Mouse (Mus musculus): ENCODE data around the gene Jade2.

Gene Jade2

GRCm38 (mm10) chr11:51857081-51857671 is at the start of gene Jade2:
Jade2 (minus strand) TSS chr11:51857653.
- DNase-seq = peak; percentile 45

GRCm38 (mm10) chr11:51904224-51904623 is 46.8 kb upstream of the Jade2 start:
- no peak for DNase-seq

DNA sequence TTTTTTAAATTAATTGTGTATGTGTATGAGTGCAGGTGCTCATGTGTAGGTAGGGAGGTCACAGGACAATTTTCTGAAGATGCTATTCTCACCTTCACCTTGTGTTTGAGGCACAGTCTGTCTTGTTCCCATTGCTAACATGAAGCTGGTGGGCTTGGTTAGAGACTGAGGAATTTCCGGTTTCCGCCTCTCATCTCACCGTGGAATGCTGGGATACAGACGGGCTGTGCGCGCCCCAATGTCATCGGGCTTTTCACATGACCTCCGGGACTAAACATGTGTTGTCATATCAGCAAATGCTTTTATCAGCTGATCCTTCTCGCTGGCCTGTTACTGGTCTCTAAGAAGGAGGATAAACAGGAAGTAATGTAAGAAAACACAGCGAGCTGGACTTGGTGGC is 42.2 kb upstream of the Jade2 start:
- no peak for DNase-seq

DNA sequence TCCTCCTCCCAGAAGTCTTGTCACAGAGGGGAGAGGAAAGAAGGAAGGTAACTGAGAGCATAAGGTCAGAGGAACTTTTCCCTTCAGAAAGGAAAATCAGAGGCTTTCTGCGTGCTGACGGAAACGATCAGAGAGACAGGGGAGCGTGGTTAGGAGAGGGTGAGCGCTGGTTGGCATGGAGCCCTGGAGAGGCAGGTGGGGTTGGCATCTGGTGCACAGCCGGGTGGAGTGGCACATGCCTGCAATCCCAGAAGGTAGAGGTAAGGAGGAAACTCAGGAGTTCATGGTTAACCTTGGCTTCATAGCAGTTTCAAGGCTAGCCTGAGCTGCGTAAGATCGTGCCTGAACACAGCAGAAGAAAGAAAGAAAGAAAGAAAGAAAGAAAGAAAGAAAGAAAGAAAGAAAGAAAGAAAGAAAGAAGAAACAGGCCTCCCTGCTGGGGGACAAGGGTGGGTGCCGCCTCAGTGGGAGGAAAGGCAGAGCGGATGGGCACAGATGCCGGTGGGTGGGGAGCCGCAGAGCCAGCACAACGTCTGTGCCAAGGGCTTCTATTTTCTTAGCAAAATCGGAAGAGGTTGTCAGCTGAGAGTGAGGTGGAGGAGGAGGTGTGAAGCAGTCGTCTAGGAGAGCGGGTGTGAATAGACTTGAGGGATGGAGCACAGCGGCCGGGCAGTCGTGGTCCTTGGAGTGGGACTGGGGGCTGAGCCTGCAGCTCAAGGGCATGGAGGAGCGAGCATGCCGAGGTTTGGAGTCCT is 41.0 kb upstream of the Jade2 start:
- DNase-seq = peak; percentile 73

- DNase-seq = no peak
These were observed 39.9 kb upstream of the Jade2 start for GRCm38 (mm10) chr11:51897311-51897710.

- no peak for DNase-seq
These were observed 38.6 kb upstream of the Jade2 start for GRCm38 (mm10) chr11:51896012-51896411.

DNA sequence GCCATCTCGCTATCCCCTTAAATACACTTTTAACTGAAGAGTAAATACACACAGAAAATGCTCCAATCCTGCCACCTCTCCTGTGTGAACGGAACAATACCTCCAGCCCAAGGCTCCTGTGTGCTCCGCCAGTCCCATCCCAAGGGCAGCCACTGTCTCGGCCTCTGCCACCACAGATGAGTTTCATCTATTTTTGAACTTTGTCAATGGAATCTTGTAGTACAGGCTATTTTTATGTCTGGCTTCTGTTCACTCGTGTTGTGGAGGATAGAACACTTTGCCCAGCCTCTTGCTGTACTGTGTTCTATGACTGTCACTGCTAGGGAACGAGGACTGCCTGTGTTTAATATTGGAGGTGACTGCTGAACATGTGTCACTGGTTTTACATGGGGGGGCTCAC is 28.2 kb upstream of the Jade2 start:
- no peak for DNase-seq

GRCm38 (mm10) chr11:51884092-51884491 is 26.6 kb upstream of the Jade2 start:
- DNase-seq = no peak

DNA sequence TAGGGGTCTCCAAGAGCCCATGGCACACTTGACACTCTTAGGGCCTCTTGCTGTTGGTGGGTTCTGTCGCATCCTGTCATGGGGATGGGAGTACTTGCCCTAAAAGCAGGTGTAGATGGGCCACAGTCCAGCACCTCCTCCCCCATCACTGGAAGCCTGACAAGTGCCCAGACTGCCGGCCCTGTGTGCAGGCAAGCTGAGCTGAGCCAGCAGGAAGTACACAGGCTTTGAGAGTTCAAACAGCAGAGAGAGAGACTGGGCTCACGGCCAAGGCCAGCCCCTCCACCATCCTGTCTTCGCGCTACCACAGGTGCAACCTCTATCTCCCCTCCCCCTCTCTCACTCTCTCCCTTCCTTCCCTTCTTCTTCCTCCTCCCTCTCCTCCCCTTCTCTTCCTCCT is 26.2 kb upstream of the Jade2 start:
- peak; percentile 21 for DNase-seq

DNA sequence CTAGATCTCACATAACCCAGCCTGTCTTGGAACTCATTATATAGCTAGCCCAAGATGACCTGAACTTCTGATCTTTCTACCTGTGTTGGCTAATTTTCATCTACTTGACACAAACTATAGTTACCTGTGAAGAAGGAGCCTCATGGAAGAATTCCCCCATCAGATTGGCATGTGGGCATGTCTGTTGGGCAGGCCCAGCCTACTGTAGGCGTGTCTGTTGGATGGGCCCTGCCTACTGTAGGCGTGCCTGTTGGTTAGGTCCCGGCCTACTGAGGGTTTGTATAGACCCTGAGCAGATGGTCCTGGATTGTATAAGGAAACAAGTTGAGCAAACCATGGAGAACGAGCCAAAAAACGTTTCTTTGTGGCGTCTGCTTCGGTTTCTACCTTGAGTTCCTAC is 24.3 kb upstream of the Jade2 start:
- DNase-seq = no peak

DNA sequence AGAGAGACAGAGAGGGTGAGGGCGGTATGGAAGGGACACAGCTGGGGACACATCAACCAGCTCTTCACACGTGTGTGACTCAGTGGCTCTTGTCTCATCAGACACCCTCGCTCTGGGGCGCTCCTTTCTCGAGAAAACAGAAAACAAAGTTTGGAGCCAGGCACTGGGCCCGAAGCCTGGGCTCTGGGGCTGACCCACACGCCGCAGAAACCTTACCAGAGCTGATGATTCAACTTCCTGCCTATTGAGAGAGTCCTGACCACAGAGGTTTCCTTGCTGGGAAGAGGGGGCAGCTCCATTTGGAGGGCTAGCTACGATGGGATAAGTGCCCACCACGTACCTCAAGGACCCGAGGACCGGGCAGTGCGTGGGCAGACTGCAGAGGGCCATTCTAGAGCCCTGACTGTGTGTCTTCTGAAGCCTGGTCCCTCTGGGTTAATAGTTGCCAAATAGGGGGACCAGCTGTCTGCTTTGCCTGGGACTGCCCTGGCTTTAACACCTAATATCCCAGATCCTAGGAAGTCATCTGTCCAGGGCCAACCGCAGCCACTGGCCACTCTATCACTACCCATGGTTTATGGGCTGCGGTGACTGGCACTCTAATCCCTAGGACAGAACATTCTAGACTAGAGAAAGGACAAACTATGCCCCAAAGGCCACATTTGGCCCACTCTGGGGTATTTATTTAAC is 23.7 kb upstream of the Jade2 start:
- DNase-seq = no peak

DNA sequence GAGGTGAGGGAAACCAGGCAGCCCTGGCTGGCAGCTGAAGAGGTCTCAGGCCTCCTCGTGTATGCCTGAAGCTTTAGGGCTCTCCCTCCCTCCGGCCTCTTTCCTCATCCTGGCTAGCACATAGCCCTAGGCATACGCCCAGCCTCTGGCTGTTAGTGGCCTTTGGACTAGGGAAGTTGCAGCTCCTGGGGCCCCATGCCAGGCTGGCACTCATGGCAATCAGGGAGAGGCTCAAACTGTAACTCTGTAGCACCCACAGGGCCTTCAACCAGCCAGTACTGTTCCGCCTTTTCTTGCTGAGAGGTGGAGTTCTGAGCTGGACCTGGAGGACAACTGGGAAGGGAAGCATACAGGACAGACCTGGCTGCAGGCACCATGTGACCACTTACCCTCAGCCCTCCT is 19.5 kb upstream of the Jade2 start:
- no peak for DNase-seq

GRCm38 (mm10) chr11:51875792-51876195 is 18.3 kb upstream of the Jade2 start:
- no peak for DNase-seq

GRCm38 (mm10) chr11:51875086-51875485 is 17.6 kb upstream of the Jade2 start:
- DNase-seq = no peak

DNA sequence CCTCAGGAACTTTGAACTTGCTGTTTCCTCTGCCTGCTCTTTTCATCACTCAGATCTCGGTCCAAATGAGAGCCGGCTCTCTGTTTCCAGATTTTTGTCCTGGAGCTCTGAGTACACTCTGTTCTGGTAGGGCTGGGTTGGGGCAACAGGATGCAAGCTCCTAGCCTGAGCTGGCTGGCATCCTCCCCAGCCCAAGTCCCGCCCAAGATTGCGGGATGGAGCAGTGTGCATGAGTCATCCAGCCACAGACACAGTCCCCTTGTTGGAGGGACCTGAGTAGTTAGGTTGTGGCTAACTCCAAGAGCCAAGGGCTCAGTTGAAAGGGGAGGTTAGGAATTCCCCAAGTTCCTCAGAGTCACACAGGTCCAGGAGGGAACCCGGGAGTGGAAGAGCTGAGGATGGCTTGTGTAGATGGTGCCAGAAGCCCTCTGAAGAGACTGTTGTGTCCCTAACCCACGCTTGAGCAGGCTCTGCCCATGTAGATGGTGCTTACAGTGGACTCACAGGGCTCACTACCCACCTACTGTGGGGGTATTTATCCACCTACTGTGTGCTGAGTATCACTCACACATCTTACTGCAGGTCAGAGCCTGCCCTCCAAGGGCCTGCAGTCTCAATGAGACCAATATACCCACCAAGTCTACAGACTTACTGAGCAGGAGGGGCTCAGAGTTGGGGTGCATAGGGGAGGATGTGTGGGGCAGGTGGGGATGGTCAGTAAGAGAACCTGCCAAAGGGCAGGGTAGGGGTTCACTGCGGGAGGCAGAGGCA is 17.0 kb upstream of the Jade2 start:
- DNase-seq = no peak

- DNase-seq = no peak
These were observed 15.7 kb upstream of the Jade2 start for GRCm38 (mm10) chr11:51873141-51873540.

DNA sequence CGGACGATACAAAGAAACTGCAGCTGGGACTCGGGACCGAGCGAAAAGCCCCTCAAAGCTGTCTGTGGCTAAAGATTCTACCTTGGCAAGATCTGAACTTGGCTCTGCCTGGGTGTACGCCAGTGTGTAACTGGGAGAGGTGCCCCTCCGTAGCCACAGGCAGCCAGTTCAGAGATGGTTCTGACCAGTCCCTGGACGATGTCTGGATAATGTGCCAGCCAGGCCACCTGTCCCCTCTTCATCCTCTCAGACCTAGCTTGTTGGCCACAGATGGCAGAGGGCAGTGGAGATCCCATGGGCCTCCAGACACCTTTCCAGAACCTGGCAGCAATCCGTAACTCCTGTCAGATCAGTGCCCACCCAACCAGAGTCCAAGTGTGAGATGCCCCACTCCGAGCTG is 9.8 kb upstream of the Jade2 start:
- no peak for DNase-seq

DNA sequence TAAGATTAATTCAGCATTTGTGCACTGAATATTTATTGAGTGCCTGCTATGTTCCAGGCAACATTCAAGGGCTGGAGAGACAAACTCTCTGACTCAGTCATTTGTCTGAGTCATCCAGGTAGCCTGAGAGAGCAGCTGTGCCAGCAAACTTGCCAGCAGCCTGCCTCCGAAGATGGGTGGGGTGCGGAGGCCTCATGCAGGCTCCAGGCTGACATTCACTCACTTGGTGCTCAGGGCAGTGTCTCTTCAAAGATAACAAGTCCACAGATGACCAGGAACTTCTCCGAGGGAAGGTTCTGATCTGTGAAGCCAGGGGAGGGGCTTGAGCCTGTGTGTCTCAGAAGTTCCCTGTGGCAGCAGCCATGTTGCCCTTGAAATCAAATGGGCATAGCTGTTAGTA is 8.6 kb upstream of the Jade2 start:
- DNase-seq = no peak

DNA sequence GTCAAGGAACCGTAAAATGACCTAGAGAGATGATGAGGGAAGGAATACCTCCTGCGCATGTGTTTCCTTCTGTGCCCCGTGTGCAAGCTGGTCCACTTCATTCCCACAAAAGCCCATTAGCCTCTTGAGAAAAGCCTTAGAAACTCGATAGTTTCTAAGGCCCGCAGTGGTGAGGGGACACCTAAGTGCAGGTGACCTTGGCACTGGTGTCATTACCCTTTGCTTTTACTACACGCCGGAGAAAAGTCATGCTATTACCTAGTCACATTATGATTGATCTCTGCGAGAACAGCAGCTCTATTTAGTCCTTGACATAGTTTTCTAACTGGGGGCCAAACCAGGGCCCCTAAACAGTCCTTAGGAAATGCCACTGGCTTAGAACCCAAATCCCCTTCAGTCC is 3.2 kb upstream of the Jade2 start:
- no peak for DNase-seq

GRCm38 (mm10) chr11:51859561-51859960 is 2.1 kb upstream of the Jade2 start:
- DNase-seq = no peak

GRCm38 (mm10) chr11:51858528-51859051 is 1.1 kb upstream of the Jade2 start:
- peak; percentile 50 for DNase-seq

GRCm38 (mm10) chr11:51857818-51858527 is 520 bp upstream of the Jade2 start:
- DNase-seq = peak; percentile 67

Measured in right cerebral cortex, postnatal 14 days (tissue).